Mouse (Mus musculus): ENCODE measurements at regions not wholly inside any gene's neighbourhood (a gene's known extent, or its start where the extent isn't known, plus 50 kb on each side); places are given as distances from the start of the nearest gene placed in this dataset.
"Not testable (repeated sequence)": the region's sequence is repeated elsewhere in the genome, so short reads cannot be mapped to it uniquely, and the experiment has no call there.

- no peak for DNase-seq
These were observed 166.7 kb upstream of the Sulf2 start for GRCm38 (mm10) chr2:166321992-166322667.

- DNase-seq: no peak
These were observed 161.0 kb upstream of the Sulf2 start for GRCm38 (mm10) chr2:166316409-166316916.

DNA sequence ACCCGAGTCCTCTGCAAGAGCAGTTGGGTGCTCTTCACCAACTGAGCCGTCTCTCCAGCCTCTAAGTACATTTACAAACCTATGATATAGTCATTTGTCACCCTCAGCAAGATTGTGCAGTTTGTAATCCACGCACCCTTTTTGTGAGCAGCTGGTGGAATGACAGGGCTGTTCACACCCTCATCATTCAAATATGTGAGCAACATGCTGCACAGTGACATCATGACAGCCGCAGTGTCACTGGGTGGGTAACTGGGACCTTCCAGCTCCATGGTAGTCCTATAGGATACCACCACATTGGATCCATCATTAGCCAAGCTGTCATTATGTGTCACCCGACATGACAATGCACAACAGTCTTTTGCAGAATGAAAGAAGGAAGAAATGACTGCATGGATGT lies 155.0 kb upstream of the Sulf2 start:
- no peak for DNase-seq

DNA sequence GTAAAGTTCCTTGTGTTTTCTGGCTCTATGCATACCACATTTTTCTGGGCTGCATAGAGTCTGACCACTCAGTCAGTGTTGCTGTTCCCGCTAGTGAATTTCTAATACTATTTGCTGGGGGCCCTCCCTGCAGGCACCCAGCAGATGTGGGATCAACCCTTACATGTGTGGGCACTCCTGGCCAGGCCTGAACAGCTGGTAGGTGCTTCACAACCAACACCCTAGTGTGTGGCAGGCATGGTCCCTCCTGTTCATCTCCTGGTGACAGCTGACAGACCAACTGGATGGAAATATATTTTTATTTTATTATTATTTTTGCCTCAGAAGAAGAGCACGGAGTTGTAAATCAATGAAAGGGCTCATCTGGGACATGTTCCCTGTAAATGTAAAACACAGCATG lies 154.4 kb upstream of the Sulf2 start:
- no peak for DNase-seq

DNA sequence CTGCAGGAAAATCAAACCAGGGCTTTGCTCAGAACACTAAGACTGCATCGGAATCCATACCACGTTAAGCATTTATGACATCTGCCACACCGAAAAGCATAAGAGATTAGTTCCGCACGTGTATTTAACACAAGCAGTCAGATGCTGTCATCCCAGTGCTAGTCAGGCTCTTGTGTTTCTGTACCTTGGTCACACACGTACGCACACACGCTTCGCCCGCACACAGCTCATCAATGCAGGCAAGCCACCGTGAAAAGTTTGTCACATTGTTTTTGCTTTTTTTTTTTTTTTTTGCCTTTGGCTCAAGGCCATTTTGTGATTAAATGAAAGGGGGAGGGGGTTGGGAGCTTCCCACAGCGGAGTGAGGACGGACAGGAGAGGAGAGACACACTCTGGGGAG lies 152.1 kb upstream of the Sulf2 start:
- DNase-seq: no peak

- peak; percentile 59 for DNase-seq
These were observed 149.9 kb upstream of the Sulf2 start for GRCm38 (mm10) chr2:166305044-166306002.

GRCm38 (mm10) chr2:166303854-166304253 lies 148.4 kb upstream of the Sulf2 start:
- DNase-seq: peak; percentile 19

DNA sequence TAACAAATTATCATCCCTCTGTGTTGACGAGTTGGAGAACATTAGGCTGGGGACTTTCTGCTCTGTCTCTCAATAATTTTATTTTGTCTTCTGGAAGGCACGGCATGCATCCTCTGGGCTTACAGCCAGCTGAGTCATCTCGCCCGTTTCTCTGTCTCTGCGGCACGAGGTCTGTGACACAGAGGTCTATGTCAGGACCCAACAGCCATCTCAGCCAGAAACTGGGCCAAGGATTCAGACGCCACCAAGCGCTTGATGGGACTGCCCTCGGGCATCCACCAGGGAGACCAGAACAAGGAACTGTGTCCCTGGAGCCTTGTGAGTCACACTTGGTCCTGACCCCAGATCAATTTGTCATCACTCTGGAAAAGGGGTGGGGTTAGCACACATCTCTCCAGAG lies 145.7 kb upstream of the Sulf2 start:
- peak; percentile 52 for DNase-seq

- DNase-seq: no peak
These were observed 139.2 kb upstream of the Sulf2 start for GRCm38 (mm10) chr2:166294672-166295071.

DNA sequence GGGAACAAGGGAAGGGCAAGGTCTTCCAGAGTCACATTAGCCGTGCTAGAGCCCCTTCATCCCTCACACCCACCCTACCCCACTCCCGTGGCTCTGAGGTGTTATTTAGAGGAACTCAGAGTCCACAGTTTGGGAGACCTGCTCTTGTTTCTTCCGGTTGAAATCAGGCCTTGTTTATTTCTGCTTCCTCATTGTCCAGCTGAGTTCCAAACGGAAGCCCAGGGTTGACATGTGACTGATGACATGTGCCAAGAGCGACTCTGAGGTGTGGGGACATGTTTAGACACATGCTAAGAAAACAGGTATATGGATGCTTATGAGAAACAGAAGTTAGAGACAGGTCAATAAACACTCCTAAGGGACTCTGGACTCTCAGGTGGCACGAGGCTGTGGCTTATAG lies 137.5 kb upstream of the Sulf2 start:
- no peak for DNase-seq

GRCm38 (mm10) chr2:166291266-166291665 lies 135.8 kb upstream of the Sulf2 start:
- DNase-seq: peak; percentile 33

- no peak for DNase-seq
These were observed 135.4 kb upstream of the Sulf2 start for GRCm38 (mm10) chr2:166290826-166291225.

DNA sequence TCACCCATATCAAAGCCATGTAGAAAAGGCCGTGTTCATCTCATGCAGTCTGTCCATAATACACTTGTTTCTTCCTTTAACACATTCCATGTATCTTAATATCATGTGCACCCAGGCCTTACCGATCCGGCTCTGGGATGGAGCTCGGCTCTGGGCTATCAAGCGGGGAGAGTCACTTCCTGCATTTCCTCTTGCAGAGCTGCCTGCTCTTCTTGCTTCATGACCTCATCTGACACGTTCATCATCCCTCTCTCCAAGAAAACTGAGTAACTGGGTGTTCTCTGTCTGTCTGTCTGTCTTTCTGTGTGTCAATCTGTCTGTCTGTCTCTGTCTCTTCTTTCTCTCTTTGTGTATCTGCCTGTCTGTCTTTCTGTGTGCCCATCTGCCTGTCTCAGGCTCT lies 133.7 kb upstream of the Sulf2 start:
- peak; percentile 18 for DNase-seq

GRCm38 (mm10) chr2:166281137-166281536 lies 125.7 kb upstream of the Sulf2 start:
- DNase-seq: not testable (repeated sequence)

GRCm38 (mm10) chr2:166280651-166281127 lies 125.2 kb upstream of the Sulf2 start:
- DNase-seq: peak; percentile 13

DNA sequence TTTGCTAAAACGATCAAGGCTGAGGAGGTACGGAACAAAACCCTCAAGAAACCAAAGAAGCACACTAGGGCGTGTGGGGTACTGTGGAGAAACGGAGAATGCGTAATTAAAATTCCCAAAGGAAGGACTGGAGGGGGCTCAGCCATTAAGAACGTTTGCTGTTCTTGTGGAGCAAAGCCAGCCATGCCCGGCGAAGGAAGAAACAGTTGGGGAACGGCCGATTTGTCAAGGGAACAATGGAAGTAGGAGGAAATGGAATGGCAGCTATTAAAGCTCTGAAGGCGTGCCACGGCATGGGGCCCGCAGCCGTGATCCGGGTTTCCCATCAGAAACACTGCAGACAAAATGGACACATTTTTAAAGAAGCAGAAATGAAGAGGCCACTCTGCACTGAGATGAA lies 124.2 kb upstream of the Sulf2 start:
- no peak for DNase-seq

- no peak for DNase-seq
These were observed 119.9 kb upstream of the Sulf2 start for GRCm38 (mm10) chr2:166275398-166275797.

DNA sequence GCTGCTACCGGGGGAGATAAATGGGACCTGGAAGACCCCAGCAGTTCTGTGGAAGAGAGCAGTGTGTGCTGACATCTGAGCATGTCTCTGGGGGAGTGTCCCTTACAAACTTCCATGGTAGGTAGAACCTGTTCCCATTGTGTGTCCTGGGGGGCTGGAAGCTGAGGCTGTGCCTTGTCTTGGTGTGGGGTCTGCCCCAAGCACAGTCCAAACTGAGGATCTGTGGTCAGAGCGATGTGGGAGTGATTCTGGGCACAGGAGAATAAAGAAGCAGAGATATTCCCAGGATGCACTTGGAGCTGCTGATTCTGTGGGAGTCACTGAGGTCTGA lies 118.5 kb upstream of the Sulf2 start:
- DNase-seq: no peak

- DNase-seq: peak; percentile 54
These were observed 118.0 kb upstream of the Sulf2 start for GRCm38 (mm10) chr2:166273312-166274015.

DNA sequence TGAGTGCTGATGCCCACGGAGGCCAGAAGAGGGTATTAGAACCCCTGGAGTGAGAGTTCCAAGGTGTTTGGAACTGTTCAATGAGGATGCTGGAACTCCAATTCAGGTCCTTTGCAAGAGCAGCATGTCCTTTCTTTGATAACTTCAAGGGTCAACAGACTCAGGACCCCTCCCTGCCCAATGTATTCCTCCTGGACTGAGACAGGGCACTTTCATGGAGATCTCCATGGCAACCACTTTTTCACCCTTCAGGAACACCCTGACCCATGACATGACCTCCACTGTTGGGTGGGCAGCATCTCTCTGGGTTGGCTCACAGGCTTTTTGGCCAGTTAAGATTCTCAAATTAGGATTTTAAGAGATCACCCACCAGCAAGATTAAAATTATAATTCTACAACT lies 117.4 kb upstream of the Sulf2 start:
- no peak for DNase-seq

DNA sequence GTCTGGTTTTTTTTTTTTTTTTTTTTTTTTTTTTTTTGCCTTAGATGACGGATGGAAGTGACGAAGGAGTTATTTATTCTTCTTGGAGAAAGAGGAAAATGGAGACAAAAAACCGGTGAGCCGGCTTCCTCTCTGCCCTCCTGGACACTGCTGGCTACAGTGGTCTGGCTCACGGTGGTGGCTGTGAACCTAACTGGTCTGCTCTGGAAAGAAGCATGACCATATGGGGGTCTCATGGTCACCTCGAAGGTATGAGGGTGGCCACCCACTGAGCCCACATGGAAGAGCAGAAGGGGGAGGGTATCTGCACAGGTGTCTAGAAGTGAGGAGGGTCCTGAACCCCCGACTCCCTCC lies 116.7 kb upstream of the Sulf2 start:
- DNase-seq: no peak

DNA sequence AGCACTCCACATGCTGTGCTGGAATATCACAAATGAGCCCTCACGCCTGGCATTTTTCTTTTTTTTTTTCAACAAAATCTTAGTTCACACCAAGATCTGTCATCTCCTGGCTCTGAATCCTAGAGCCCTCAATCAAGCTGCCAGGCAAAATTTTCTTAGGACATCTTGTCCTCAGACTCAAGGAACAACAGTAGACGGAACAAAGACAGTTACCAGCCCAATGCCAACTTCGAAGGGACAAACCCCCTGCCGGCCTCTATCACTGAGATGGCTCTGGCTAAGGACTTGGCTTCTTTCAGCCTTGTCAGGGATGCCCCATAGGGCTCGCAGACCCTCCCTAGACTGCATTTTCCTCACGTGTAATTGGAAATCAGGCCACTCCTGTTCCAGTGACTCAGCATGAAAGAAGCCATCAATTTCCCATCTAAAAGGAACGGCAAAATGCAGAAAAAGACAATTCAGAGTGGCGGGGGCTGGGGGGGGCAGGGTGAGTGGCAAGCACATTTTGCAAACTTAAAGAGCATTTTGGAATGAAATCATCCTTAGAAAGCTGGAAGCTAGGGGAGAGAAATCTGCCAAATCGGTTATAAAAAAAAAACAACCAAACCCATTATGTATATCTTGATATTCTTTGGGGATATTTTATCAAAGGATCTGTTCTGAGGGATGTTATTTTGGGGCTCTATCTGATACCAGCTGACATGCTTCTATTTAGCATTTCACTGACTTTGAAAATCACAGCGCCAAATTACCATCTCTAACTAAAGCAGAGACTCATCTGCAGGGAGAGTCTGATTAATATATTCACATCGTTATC lies 116.1 kb upstream of the Sulf2 start:
- no peak for DNase-seq
